Mouse (Mus musculus): ENCODE data around the gene Olfr221.
"Not testable (repeated sequence)": the region's sequence is repeated elsewhere in the genome, so short reads cannot be mapped to it uniquely, and the experiment has no call there.

Gene Olfr221

GRCm38 (mm10) chr14:52042359-52042758 is at the start of gene Olfr221:
Gene Olfr221 (minus strand): TSS chr14:52042459.
- not testable (repeated sequence) for DNase-seq (ENCODE audit: low spot score in 2 of 2)

DNA sequence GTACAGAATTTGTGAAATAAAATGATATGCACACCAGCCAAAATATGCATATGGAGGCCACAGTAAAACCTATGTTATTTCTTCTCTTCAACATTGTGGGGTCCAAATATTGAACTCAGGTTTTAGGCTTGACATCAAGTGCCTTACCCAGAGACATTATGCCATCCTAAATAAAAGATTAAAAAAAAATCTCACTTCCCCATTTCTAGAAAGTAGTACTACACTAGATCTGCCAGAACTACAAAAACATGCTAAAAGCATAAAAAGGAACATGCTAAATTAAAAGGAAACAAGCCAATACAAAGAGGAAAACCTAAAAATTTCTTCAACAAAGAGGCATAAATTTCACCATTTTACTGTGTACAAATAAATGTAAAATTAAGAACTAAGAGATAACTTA is 40.8 kb upstream of the Olfr221 start:
- no peak for DNase-seq (ENCODE audit: low spot score in 2 of 2)

GRCm38 (mm10) chr14:52071599-52072137 is 29.4 kb upstream of the Olfr221 start:
- no peak for DNase-seq (ENCODE audit: low spot score in 2 of 2)

- no peak for DNase-seq (ENCODE audit: low spot score in 2 of 2)
Measured at GRCm38 (mm10) chr14:52066135-52066534, 23.9 kb upstream of the Olfr221 start.

DNA sequence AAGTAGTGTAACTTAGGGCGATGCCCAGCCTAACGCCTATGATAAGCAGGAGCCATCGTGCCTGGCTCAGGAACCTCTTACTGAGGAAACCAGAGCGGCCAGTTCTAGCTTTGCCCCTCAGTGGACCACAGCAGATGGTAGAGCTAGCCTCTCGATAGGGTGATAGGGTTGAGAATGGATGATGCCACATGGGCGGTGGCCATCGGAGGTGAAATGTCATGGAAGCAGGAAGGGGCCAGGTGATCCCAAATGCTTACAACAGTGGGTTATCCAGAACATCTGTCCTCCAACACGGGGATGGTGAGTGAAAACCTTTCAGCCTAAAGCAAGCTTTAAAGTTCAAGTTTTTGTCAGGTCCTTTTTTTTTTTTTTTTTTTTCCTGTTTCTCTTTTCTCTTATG is 19.5 kb upstream of the Olfr221 start:
- DNase-seq (ENCODE audit: low spot score in 2 of 2): no peak

GRCm38 (mm10) chr14:52060800-52061199 is 18.5 kb upstream of the Olfr221 start:
- DNase-seq (ENCODE audit: low spot score in 2 of 2): peak in 1 of 2 experiments; percentile 16

GRCm38 (mm10) chr14:52059982-52060381 is 17.7 kb upstream of the Olfr221 start:
- DNase-seq (ENCODE audit: low spot score in 2 of 2): peak in 1 of 2 experiments; percentile 13

DNA sequence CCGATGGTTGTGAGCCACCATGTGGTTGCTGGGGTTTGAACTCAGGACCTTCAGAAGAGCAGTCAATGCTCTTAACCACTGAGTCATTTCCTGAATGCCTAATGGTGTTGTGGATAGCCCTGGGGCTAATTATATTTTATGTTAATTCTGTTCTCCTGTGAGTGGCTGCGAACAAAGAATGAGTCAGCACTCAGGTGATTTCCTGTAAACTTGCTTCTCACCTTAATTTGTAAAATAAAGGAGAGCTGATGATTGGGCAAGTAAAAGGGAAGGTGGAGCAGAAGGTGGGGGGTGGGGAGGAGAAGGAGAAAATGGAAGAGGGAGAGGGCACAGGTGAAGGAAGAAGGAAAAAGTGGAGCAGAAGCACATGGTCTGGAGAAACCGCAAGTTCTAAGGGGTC is 10.5 kb upstream of the Olfr221 start:
- DNase-seq (ENCODE audit: low spot score in 2 of 2): not testable (repeated sequence)

- DNase-seq (ENCODE audit: low spot score in 2 of 2): peak in 1 of 2 experiments; percentile 26
Measured at GRCm38 (mm10) chr14:52045966-52046565, 3.8 kb upstream of the Olfr221 start.

DNA sequence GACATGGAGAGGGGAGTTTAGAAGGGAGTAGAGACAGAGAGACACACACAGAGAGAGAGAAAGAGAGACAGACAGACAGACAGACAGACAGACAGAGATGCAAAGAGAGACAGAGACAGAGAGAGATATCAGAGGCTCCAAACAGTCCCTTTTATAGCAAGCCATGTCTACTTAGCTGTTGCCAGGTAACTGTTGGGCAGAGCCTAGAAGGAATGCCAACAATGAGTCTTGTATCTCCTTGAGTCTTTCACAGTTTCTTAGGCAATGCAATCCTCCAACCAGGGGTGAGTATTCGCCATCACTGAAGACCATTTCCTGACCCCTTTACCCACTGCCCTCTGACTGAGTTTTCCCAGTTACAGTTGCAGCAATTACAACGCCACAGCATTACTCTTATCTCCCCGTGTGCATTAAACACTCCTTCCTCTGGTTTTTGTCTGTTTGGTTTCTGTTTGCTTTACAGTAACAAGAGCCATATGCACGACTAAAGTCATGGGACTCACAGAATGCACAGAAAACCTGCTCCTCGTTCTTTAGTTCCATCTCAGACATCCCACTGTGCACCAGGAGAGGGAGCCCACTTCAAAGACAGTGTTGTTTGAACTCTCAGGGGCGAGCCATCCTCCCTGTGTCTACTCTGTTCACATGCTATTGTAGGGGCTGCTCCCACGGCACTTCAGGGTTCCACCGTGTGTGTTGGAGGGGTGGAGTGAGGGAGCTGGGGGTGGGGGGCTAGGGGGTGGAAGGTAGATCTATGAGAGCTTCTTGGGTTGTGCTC is 2.8 kb upstream of the Olfr221 start:
- DNase-seq (ENCODE audit: low spot score in 2 of 2): peak in 1 of 2 experiments; percentile 33

- DNase-seq (ENCODE audit: low spot score in 2 of 2): peak in 1 of 2 experiments; percentile 26
Measured at GRCm38 (mm10) chr14:52043446-52043845, 1.2 kb upstream of the Olfr221 start.

- DNase-seq (ENCODE audit: low spot score in 2 of 2): no peak
Measured at GRCm38 (mm10) chr14:52039332-52039731, 2.9 kb downstream of the Olfr221 start.

DNA sequence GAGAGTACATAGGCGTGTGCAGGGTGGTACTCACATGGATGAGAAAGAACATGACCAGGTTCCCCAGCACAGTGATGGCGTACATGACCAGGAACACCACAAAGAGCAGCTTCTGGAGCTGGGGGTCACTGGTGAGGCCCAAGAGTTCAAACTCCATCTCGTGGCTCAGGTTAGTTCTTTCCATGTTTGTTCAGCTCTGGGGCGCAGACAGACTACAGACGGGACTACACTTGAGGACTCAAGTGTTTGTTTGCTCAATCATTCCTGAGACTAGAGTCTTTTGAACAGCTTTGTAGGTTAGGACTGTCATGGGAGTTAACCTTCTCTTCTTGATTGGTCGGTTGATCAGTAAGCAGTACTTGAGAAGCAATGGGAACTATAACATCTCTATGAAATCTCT is 6.3 kb downstream of the Olfr221 start:
- DNase-seq (ENCODE audit: low spot score in 2 of 2): no peak

DNA sequence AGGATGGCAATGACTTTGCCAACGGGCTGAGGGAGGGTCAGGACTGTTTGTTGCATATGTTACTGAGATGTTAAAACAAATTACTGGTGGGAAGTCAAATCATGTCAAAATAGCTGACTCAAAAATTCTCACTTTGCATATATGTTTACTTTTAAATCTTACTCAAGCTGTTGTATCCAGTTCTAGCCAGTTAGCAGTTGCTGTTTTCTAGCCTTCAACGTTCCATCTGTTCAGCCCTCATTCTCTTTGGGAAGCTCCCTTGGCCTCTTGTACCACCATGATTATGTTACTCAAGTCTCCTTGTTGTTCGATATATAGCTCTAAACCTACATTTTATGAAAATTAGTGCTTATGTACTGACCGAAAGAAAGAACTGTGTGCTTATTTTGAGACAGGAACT is 15.9 kb downstream of the Olfr221 start:
- DNase-seq (ENCODE audit: low spot score in 2 of 2): no peak

DNA sequence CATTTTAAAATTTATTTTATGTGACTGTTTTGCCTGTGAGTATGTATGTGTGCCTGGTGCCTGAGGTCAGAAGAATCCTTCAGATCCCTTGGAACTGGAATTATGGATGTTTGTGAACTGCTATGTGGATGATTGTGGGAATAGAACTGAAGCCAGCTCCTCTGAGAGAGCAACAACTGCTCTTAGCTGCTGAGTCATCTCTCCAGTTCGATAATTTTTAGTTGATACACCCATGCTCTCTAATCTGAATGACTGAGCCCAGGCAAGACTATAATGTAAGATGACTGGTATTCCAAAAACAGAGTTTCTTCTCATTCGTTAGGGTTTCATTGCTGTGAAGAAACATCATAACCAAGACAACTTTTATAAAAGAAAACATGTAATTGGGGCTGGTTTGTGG is 18.1 kb downstream of the Olfr221 start:
- DNase-seq (ENCODE audit: low spot score in 2 of 2): no peak

DNA sequence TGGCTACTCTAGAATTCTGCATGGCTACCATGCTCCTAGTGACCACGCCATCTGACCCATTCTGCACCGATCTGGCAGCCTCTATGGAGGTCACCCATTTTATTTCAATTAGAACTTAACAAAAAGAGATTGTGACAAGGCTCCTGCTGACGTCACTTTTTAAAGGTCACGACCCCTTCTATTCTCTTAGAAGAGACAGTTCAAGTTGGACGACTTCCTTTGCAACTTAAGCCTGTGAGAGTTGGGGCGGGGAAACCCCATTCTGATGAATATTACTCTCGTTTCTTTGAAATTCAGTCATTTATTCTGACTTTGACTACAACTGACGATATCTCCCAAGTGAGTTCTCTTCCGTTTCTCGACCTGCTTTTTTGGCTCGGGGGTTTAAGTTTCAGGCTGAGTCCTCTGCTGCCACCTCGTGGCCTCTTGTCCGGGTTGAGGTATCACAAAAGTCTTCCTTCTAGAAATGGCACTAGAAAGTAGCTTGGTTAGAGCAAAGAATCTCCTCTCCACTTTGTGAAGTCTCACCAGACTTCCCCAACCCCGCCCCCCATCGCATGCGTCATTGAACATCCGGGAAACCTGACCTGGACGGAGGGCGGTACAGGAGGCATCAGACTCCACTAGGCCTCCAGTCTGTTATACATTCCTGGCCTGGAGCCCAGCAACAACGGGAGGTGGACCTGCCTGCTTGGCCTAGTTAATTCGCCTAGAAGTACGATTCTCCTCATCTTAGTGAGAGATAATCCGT is 19.4 kb downstream of the Olfr221 start:
- DNase-seq (ENCODE audit: low spot score in 2 of 2): peak in 1 of 2 experiments; percentile 90

DNA sequence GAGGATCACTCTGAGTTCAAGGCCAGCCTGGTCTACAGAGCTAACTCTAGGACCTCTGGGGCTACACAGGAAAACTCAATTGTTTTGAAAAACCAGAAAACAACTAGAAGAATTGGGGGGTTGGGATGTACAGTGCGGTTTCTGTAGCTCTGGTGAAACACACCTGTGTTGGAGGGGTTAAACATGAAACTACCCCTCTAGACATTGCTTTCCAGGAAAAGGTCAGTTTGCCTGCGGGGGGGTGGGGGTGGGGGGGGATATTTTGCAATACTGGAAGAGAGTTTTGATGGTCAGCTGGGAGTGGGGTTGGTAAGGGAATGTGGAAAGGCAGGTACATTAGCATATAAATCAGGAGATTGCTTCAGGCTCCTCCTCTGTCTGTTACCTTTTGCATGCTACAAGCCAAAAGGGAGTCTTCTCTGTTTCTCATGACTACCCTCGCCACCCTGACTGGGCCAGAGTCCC is 20.0 kb downstream of the Olfr221 start:
- no peak for DNase-seq (ENCODE audit: low spot score in 2 of 2)

- DNase-seq (ENCODE audit: low spot score in 2 of 2): no peak
Measured at GRCm38 (mm10) chr14:52021568-52022212, 20.6 kb downstream of the Olfr221 start.

DNA sequence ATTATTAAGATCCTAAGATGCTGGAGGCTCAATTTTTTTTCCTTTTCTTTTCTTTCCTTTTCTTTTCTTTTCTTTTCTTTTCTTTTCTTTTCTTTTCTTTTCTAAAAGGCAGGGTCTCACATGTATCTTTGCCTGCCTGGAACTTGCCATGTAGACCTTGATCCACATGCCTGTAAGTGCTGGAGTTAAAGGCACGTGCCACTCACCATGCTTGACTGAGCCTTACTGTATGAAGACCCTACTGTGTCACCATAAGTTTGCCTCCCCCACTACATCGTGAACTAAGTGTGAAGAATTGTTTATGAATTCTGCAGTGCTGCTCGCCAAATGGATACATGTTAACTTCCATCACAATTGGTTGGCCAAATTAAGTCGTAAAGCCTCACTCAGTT is 21.1 kb downstream of the Olfr221 start:
- DNase-seq (ENCODE audit: low spot score in 2 of 2): no peak

DNA sequence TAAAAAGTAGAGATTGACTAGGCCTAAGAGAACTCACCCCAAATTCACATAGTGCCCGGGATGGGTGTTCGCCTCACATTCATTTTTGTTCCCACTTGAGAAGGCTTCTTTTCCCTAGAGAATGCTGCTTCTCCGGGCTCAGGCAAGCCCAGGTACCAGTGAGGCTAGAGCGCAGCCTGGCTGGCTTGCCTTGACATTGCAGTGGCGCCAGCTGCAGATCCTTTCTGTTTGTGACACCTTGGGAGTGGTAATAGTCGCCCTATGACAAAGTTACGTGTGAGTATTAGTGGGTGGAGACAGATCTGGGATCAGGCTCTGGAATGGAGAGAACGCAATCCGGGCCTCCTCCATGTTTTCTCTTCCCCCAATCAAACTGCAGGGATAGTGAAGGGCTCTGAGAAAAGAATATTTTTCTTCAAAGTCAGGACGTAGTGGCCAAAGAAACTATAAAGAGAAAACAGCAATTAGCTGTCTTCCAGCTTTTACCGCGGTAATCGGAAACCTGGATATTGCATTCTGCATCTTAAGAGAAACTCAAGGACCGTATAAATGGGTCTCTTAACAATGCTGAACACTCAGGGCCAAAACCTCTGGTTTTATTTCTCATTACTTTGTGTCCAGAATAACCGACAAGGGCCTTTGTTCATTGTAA is 21.6 kb downstream of the Olfr221 start, which contains the start of gene Zfp219:
Zfp219 (minus strand) TSS at position 248 of the 652 bp plus-strand sequence.
- peak; percentile 76 to 79 for DNase-seq (ENCODE audit: low spot score in 2 of 2)

Measured in left cerebral cortex, adult 9 months (tissue).